Mouse (Mus musculus): ENCODE results near the gene Ap2a2. TPM values are rescaled to one million over a fixed set of nuclear protein-coding genes. Genes with fewer than 3 reads are reported as not detected.

Gene Ap2a2
- total RNA-seq, 1 experiment: 103 TPM

- H3K4me3 ChIP-seq (ENCODE audit: insufficient read depth in 1 of 2, low read depth in 1 of 2, low read length in 2 of 2, poor library complexity in 1 of 2, severe bottlenecking in 1 of 2): no peak overlapping the region
- no peaks in the 10 kb centered on the region for H3K9me3 ChIP-seq (ENCODE audit: control insufficient read depth, insufficient read depth, low read depth, low read length)
- in situ Hi-C loops (cut with MboI; ENCODE audit: low sequenced_read_pairs in 2 of 2, unreplicated experiment in 2 of 2): no loop called here
- no peak for DNase-seq (ENCODE audit: low read depth, low spot score)
- TF ChIP-seq MAFK (IDR thresholded peaks at IDR 0.05; ENCODE audit: insufficient read depth, low read depth, low read length) (no peak), HCFC1 (IDR thresholded peaks at IDR 0.05; ENCODE audit: borderline replicate concordance, insufficient read depth, low read length) (no peak), CHD2 (IDR thresholded peaks at IDR 0.05; ENCODE audit: low read depth, low read length) (no peak), ZNF384 (IDR thresholded peaks at IDR 0.05; ENCODE audit: low read depth, low read length) (no peak), ZC3H11A (IDR thresholded peaks at IDR 0.05; ENCODE audit: borderline replicate concordance, low read depth, low read length) (no peak)
- H3K27ac ChIP-seq (ENCODE audit: insufficient read depth, low read depth, low read length, poor library complexity, severe bottlenecking): no peak overlapping the region; the same call in 1 of the 2 replicates
- H3K36me3 ChIP-seq (ENCODE audit: control insufficient read depth, insufficient read depth, low read length, poor library complexity, severe bottlenecking): peaks cover 3% of the 10 kb centered on the region; the same call in 1 of the 2 replicates
- peaks cover 2 to 20% of the 10 kb centered on the region in 2 experiments; a peak in 2 of 4 replicates for H3K4me1 ChIP-seq (ENCODE audit: control insufficient read depth in 2 of 2, insufficient read depth in 2 of 2, low read length in 2 of 2, poor library complexity in 1 of 2)
- H3K9ac ChIP-seq (ENCODE audit: insufficient read depth, low read depth, low read length, poor library complexity, severe bottlenecking): no peak overlapping the region
These were observed 16.5 kb downstream of the Ap2a2 start for GRCm38 (mm10) chr7:141578511-141578910.

- DNase-seq (ENCODE audit: low read depth, low spot score): no peak
- Histone ChIP-seq H3K4me1 (ENCODE audit: control insufficient read depth in 2 of 2, insufficient read depth in 2 of 2, low read length in 2 of 2, poor library complexity in 1 of 2) (peaks cover 2 to 18% of the 10 kb centered on the region in 2 experiments; a peak in 2 of 4 replicates), H3K9me3 (ENCODE audit: control insufficient read depth, insufficient read depth, low read depth, low read length) (no peaks in the 10 kb centered on the region), H3K36me3 (ENCODE audit: control insufficient read depth, insufficient read depth, low read length, poor library complexity, severe bottlenecking) (peaks cover 3% of the 10 kb centered on the region; the same call in 1 of the 2 replicates), H3K27ac (ENCODE audit: insufficient read depth, low read depth, low read length, poor library complexity, severe bottlenecking) (no peak overlapping the region), H3K4me3 (ENCODE audit: insufficient read depth in 1 of 2, low read depth in 1 of 2, low read length in 2 of 2, poor library complexity in 1 of 2, severe bottlenecking in 1 of 2) (no peak overlapping the region), H3K9ac (ENCODE audit: insufficient read depth, low read depth, low read length, poor library complexity, severe bottlenecking) (no peak overlapping the region)
- in situ Hi-C loops (cut with MboI; ENCODE audit: low sequenced_read_pairs in 2 of 2, unreplicated experiment in 2 of 2): no loop called here
- TF ChIP-seq HCFC1 (IDR thresholded peaks at IDR 0.05; ENCODE audit: borderline replicate concordance, insufficient read depth, low read length) (no peak), CHD2 (IDR thresholded peaks at IDR 0.05; ENCODE audit: low read depth, low read length) (no peak), ZC3H11A (IDR thresholded peaks at IDR 0.05; ENCODE audit: borderline replicate concordance, low read depth, low read length) (no peak), MAFK (IDR thresholded peaks at IDR 0.05; ENCODE audit: insufficient read depth, low read depth, low read length) (no peak), ZNF384 (IDR thresholded peaks at IDR 0.05; ENCODE audit: low read depth, low read length) (no peak)
These were observed 17.0 kb downstream of the Ap2a2 start for GRCm38 (mm10) chr7:141578943-141579342.

GRCm38 (mm10) chr7:141581323-141581722 is 19.4 kb downstream of the Ap2a2 start:
- H3K4me3 ChIP-seq (ENCODE audit: insufficient read depth in 1 of 2, low read depth in 1 of 2, low read length in 2 of 2, poor library complexity in 1 of 2, severe bottlenecking in 1 of 2): no peak overlapping the region
- peaks cover 7% of the 10 kb centered on the region; the same call in 1 of the 2 replicates for H3K36me3 ChIP-seq (ENCODE audit: control insufficient read depth, insufficient read depth, low read length, poor library complexity, severe bottlenecking)
- H3K27ac ChIP-seq (ENCODE audit: insufficient read depth, low read depth, low read length, poor library complexity, severe bottlenecking): no peak overlapping the region
- no peak for DNase-seq (ENCODE audit: low read depth, low spot score)
- H3K4me1 ChIP-seq (ENCODE audit: control insufficient read depth in 2 of 2, insufficient read depth in 2 of 2, low read length in 2 of 2, poor library complexity in 1 of 2): peaks cover 4 to 19% of the 10 kb centered on the region in 2 experiments; a peak in 3 of 4 replicates
- no peaks in the 10 kb centered on the region for H3K9me3 ChIP-seq (ENCODE audit: control insufficient read depth, insufficient read depth, low read depth, low read length)
- in situ Hi-C loops (cut with MboI; ENCODE audit: low sequenced_read_pairs in 2 of 2, unreplicated experiment in 2 of 2): no loop called here
- no peak overlapping the region for H3K9ac ChIP-seq (ENCODE audit: insufficient read depth, low read depth, low read length, poor library complexity, severe bottlenecking)
- TF ChIP-seq HCFC1 (IDR thresholded peaks at IDR 0.05; ENCODE audit: borderline replicate concordance, insufficient read depth, low read length) (no peak), CHD2 (IDR thresholded peaks at IDR 0.05; ENCODE audit: low read depth, low read length) (no peak), MAFK (IDR thresholded peaks at IDR 0.05; ENCODE audit: insufficient read depth, low read depth, low read length) (no peak), ZNF384 (IDR thresholded peaks at IDR 0.05; ENCODE audit: low read depth, low read length) (no peak), ZC3H11A (IDR thresholded peaks at IDR 0.05; ENCODE audit: borderline replicate concordance, low read depth, low read length) (no peak)

- Histone ChIP-seq H3K27ac (ENCODE audit: insufficient read depth, low read depth, low read length, poor library complexity, severe bottlenecking) (no peak overlapping the region), H3K4me3 (ENCODE audit: insufficient read depth in 1 of 2, low read depth in 1 of 2, low read length in 2 of 2, poor library complexity in 1 of 2, severe bottlenecking in 1 of 2) (no peak overlapping the region), H3K9me3 (ENCODE audit: control insufficient read depth, insufficient read depth, low read depth, low read length) (no peaks in the 10 kb centered on the region), H3K36me3 (ENCODE audit: control insufficient read depth, insufficient read depth, low read length, poor library complexity, severe bottlenecking) (peaks cover 14% of the 10 kb centered on the region; the same call in 1 of the 2 replicates), H3K4me1 (ENCODE audit: control insufficient read depth in 2 of 2, insufficient read depth in 2 of 2, low read length in 2 of 2, poor library complexity in 1 of 2) (peaks cover 2 to 8% of the 10 kb centered on the region in 2 experiments; a peak in 3 of 4 replicates), H3K9ac (ENCODE audit: insufficient read depth, low read depth, low read length, poor library complexity, severe bottlenecking) (no peak overlapping the region)
- TF ChIP-seq CHD2 (IDR thresholded peaks at IDR 0.05; ENCODE audit: low read depth, low read length) (no peak), HCFC1 (IDR thresholded peaks at IDR 0.05; ENCODE audit: borderline replicate concordance, insufficient read depth, low read length) (no peak), MAFK (IDR thresholded peaks at IDR 0.05; ENCODE audit: insufficient read depth, low read depth, low read length) (no peak), ZC3H11A (IDR thresholded peaks at IDR 0.05; ENCODE audit: borderline replicate concordance, low read depth, low read length) (no peak), ZNF384 (IDR thresholded peaks at IDR 0.05; ENCODE audit: low read depth, low read length) (0 out of 2 replicates have a peak, but pooled peaks have one; percentile 27)
- no peak for DNase-seq (ENCODE audit: low read depth, low spot score)
- in situ Hi-C loops (cut with MboI; ENCODE audit: low sequenced_read_pairs in 2 of 2, unreplicated experiment in 2 of 2): no loop called here
These were observed 22.3 kb downstream of the Ap2a2 start for GRCm38 (mm10) chr7:141584048-141584841.

All from ES-E14 (cell line).